Mouse (Mus musculus) E14TG2a.4 (cell line): ENCODE results near the gene Psmc6.

Experiments used
- H3K27me3 ChIP-seq: 2 replicates; pipeline ENCODE4 v1.6.1; 2014; ENCODE audit warnings: low read length, control low read depth; ENCODE audit not compliant: insufficient read depth
- H3K36me3 ChIP-seq: 2 replicates; pipeline ENCODE4 v1.6.1; 2014; ENCODE audit warnings: low read length, control low read depth; ENCODE audit not compliant: insufficient read depth
- H3K4me1 ChIP-seq: replicated peaks from 2 replicates; pipeline ENCODE4 v1.6.1; 2014; ENCODE audit warnings: low read depth, low read length, control low read depth
- H3K4me3 ChIP-seq: replicated peaks from 2 replicates; pipeline ENCODE4 v1.5.1; 2014; ENCODE audit warnings: mild to moderate bottlenecking, low read length
- H3K9me3 ChIP-seq: 2 replicates; pipeline ENCODE4 v1.6.1; 2014; ENCODE audit warnings: low read length, control low read depth
- CTCF ChIP-seq: conservative IDR thresholded peaks from 2 replicates; pipeline ENCODE4 v1.5.1; 2014; ENCODE audit warnings: low read length
- NANOG ChIP-seq: IDR thresholded peaks from 2 replicates; pipeline ENCODE4 v1.6.1; 2014; ENCODE audit warnings: borderline replicate concordance, low read length, mixed read lengths
- POU5F1 ChIP-seq: IDR thresholded peaks from 2 replicates; pipeline ENCODE4 v1.6.1; 2014; ENCODE audit warnings: low read length, borderline replicate concordance

Gene Psmc6

DNA sequence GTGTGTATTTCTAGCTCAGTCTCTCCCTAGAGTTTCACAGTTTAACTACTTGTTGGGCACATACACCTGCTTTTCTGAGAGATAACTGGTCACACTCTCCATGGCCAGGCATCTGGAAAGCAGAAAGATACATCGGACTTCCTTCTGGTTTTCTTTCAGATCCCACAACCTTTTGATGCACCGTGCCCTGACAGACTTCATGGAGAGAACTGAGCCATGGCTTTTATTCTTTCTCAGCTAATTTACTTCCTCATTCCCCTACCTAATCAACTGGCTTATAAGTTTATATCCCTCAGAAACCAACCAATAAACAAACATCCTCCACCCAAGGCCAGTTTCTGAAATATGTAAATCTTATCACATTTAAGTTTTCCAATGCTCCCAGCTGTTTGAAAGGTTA lies 7.1 kb upstream of the Psmc6 start:
- no peaks in the 10 kb centered on the region for H3K9me3 ChIP-seq
- TF ChIP-seq POU5F1 (no peak), CTCF (no peak), NANOG (no peak)
- no peaks in the 10 kb centered on the region for H3K36me3 ChIP-seq
- H3K27me3 ChIP-seq, result no peaks in the 10 kb centered on the region
- H3K4me3 ChIP-seq, result no peak overlapping the region
- peaks cover 11% of the 10 kb centered on the region for H3K4me1 ChIP-seq

- TF ChIP-seq POU5F1 (no peak), NANOG (no peak), CTCF (no peak)
Measured at GRCm38 (mm10) chr14:45323320-45323719, 6.3 kb upstream of the Psmc6 start.

DNA sequence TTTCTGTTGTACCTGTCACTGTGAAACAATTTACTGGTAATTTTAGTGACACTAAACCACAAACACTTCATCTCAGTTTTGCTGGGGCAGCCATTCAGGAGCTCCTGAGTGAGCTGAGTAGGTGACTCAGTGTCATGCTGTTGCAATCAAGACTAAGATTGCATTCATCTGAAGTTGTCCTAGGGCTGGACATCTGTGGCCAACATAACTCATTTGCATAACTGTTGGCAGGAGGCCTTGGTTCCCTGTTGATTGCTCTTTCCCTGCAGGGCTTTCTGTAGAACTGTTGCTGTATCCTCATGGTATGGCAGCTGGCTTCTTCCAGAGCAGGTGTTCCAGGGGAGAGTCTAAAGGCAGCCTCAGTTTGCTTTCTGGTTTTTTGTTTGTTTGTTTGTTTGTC lies 4.1 kb upstream of the Psmc6 start:
- H3K36me3 ChIP-seq, result no peaks in the 10 kb centered on the region
- no peaks in the 10 kb centered on the region for H3K9me3 ChIP-seq
- no peak overlapping the region for H3K4me3 ChIP-seq
- no peak for TF ChIP-seq NANOG
- no peak for TF ChIP-seq CTCF
- TF ChIP-seq POU5F1, result no peak
- no peaks in the 10 kb centered on the region for H3K27me3 ChIP-seq
- H3K4me1 ChIP-seq, result peaks cover 11% of the 10 kb centered on the region

More at GRCm38 (mm10) chr14:45323320-45323719, 6.3 kb upstream of the Psmc6 start:
- Histone ChIP-seq H3K27me3 (no peaks in the 10 kb centered on the region), H3K4me3 (no peak overlapping the region), H3K36me3 (no peaks in the 10 kb centered on the region), H3K9me3 (no peaks in the 10 kb centered on the region), H3K4me1 (peaks cover 10% of the 10 kb centered on the region)

GRCm38 (mm10) chr14:45328072-45328713 lies 1.4 kb upstream of the Psmc6 start:
- Histone ChIP-seq H3K27me3 (no peaks in the 10 kb centered on the region), H3K36me3 (peaks cover 21% of the 10 kb centered on the region), H3K4me1 (peaks cover 21% of the 10 kb centered on the region), H3K9me3 (no peaks in the 10 kb centered on the region), H3K4me3 (0 out of 2 replicates have a peak overlapping the region, but pooled peaks have one; percentile 100)
- TF ChIP-seq NANOG, result no peak
- no peak for TF ChIP-seq POU5F1
- TF ChIP-seq CTCF, result no peak

DNA sequence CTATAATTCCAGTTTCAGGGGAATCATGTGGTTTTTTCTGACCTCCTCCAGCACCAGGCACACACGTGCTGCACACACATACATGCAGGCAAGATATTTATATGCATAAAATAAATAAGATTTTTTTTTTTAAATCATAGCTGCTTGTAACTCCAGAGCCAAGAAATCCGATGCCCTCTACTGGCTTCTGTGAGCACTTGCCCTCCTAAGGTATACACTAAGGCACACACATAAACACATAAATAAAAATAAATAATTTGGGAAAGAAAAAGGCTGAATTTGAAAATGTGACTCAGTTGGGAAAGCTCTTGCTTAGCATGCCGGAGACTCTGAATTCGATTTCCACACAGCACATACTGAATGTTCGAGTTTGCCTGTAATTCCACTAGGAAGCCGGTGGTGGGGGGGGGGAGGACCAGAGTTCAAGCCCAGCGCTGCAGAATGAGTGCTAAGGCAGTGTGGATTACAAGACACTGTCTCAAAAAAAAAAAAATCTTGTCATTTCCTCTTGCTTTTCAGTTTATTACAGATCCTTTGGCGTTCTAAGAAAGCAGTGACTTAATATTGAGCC lies 485 bp upstream of the Psmc6 start:
- H3K36me3 ChIP-seq, result peaks cover 30% of the 10 kb centered on the region
- no peaks in the 10 kb centered on the region for H3K27me3 ChIP-seq
- no peak for TF ChIP-seq NANOG
- no peak for TF ChIP-seq POU5F1
- TF ChIP-seq CTCF, result peak; percentile 11; the same call in 1 of the 2 replicates
- H3K4me1 ChIP-seq, result peaks cover 21% of the 10 kb centered on the region
- no peaks in the 10 kb centered on the region for H3K9me3 ChIP-seq
- peak overlapping the region; percentile 100 for H3K4me3 ChIP-seq

DNA sequence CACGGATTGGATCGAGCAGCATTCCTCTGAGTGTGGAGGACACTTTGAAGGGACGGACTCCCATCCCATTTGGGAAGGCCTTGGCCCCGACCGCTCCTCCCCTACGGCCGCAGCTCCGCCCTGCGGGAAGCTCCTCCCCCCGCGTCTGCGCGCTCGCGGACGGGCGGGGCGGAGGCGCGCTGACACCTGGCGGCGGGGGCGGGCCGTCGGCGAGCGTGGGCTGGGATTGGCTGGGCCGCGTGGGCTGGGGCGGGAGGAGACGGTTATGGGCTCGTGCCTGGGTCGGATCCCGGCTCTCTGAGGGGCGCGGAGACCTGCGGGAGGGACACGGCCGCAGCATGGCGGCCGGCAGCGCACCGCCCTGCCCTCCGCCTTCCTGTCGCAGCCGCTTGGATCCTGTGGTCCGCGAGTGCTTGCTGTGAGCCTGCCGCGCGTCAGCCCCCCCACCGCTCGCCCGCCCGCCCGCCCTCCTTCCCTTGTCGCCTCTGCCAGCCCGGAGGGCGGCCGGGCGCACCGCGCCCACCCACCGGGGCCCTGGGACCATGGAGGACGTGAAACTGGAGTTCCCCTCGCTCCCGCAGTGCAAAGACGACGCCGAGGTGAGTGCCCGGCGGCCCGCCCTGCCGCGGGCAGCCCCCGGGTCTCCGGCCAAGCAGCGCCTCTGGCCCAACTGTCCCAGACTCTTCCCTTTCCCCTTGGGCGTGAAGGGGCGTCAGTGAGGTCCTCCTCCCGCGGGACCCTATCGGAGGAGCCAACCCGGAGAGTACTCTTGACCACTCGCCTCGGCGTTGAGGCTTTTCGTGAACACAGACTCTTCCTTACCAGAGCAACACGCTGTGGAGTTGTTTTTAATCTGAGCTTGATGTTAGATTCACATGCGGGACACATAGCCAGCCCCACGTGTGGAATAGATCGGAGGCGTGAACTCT lies 21.6 kb downstream of the Psmc6 start, which contains the start of gene Styx:
Styx (plus strand) TSS at position 163 of the 929 bp plus-strand sequence.
- Histone ChIP-seq H3K9me3 (no peaks in the 10 kb centered on the region), H3K27me3 (no peaks in the 10 kb centered on the region), H3K36me3 (peaks cover 49% of the 10 kb centered on the region), H3K4me1 (peaks cover 20% of the 10 kb centered on the region), H3K4me3 (peak within 1 kb of the TSS; percentile 92)
- TF ChIP-seq CTCF (no peak), POU5F1 (no peak), NANOG (no peak)

DNA sequence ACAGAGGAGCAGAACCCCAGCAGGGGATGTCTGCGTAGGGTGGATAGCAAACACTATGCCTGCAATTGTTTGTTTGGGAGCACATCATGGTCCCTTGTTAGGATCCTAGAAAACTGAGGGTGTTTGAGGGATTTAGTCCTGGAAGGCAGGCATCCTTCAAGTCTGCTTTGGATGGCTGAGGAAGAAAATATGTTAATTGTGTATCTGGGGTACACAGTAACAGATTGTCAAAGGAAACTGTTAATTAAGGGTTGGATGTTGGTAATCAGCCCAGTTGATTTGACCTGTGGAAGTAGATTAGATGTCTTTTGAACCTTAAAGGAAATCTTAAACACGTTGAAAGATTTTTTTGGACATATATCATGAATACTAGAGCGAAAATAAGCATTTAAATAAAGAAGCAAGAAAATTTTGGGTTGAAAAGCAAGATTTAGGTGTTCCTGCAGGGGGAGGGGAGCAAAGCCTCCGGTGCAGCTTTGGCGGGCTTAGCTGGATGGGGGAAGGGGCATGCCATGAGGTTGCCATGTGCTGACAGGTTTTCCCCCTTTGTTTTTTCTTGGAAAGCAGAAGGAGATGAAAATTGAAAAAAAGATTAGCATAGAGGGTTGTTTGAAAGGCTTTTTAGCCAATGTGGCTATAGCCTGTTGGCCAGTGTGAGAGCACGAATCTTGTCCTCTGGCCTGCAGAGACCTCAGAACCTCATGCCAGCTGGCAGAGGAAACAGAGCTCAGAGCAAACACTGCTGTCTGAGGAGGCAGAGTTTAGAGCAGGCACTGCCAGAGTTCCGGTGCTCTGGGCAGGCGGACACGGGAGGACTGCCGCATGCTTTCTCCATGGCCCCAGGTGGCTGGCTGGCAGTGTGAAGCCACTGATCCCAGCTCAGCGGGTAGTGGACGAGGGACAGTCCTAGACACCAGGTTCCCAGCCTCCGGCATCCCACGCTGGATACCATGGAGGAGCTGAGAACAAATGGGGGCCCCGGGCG lies 34.9 kb downstream of the Psmc6 start:
- H3K36me3 ChIP-seq, result peaks cover 36% of the 10 kb centered on the region
- H3K4me1 ChIP-seq, result peaks cover 45% of the 10 kb centered on the region
- H3K27me3 ChIP-seq, result no peaks in the 10 kb centered on the region
- TF ChIP-seq CTCF, result no peak
- no peak for TF ChIP-seq NANOG
- no peak for TF ChIP-seq POU5F1
- no peaks in the 10 kb centered on the region for H3K9me3 ChIP-seq
- peak overlapping the region; percentile 68 for H3K4me3 ChIP-seq

DNA sequence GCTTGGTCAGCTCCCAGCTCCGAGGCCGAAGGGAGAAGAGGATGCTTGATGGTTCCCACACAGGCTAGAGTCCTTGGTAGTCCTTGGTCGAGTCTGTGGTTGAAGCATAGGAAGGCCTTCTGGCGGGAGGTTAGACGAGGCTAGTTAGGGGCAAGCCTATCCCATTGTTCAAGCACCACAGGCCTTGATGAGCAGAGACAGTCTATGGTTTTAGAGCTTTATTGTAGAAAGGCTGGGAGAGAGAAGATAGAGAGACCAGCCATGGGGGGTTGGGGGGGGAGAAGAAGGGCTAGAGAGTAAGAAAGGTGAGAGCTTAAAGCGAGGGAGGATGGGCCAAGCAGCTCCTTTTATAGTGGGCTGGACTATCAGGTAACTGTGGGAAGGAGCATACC lies 35.6 kb downstream of the Psmc6 start:
- Histone ChIP-seq H3K27me3 (no peaks in the 10 kb centered on the region), H3K9me3 (no peaks in the 10 kb centered on the region), H3K4me1 (peaks cover 45% of the 10 kb centered on the region), H3K36me3 (peaks cover 39% of the 10 kb centered on the region), H3K4me3 (peak overlapping the region; percentile 68)
- no peak for TF ChIP-seq CTCF
- TF ChIP-seq NANOG, result peak; percentile 70; the same call in 1 of the 2 replicates
